8 mouse cellular contexts compared by ENCODE assay signal in the genomic region with DNA sequence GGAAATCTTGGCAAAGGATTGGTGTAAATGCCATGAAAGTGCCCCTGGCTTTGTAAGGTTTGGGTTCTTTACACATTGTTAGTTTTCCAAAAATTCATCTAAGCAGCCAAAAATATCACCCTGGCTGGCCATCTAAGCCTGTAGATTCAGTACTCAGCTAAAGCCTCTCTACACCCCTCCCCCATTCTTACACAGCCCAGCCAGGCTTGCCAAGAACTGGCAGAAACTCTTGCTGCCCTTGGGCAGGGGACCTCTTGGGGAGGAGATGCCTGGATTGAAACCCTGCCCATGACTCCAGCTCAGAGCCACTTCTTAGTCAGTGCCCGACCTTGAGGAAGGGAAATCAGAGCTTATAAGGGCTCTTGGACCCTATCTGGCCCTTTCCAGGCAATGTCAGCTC.
DNase-seq lines count a peak whose midpoint lies in the region; ATAC-seq lines count a peak whose summit lies in the region.
"Had no signal": no experiment of that assay in that cellular context is flagged by ENCODE, and none has a peak within 500 bp of the region (broad histone marks: within the 10 kb centered on the region; RNA-seq: fewer than 3 reads in every experiment).

No protein-coding gene starts in this region.

- peak; percentile 25 for DNase-seq in kidney, adult 18-20 months
- DNase-seq in ovary, postnatal 36 days (ENCODE audit: low spot score), result peak; percentile 48
- no peak for DNase-seq in ovary, postnatal 10 days (ENCODE audit: low spot score)
- DNase-seq in spleen, adult 18-20 months, result no peak
- no peak for DNase-seq in layer of hippocampus, adult 18-20 months (ENCODE audit: low spot score in 2 of 2)

- H3K4me1 ChIP-seq in kidney, embryonic 15.5 days, result no peaks in the 10 kb centered on the region
- peaks cover 19% of the 10 kb centered on the region for H3K4me1 ChIP-seq in brown adipose tissue, adult 24 weeks (ENCODE audit: control insufficient read depth, insufficient read depth, insufficient read length, low read length)

- H3K9ac ChIP-seq in kidney, embryonic 15.5 days, result no peak overlapping the region

- 0 out of 2 replicates have a peak, but pooled peaks cover 4% of the 10 kb centered on the region for H3K36me3 ChIP-seq in kidney, embryonic 15.5 days

- H3K27me3 ChIP-seq in kidney, embryonic 15.5 days, result 0 out of 2 replicates have a peak, but pooled peaks cover under 1% of the 10 kb centered on the region

- H3K27ac ChIP-seq in kidney, embryonic 15.5 days, result no peak overlapping the region
- H3K27ac ChIP-seq in brown adipose tissue, adult 24 weeks (replicated peaks; ENCODE audit: low read depth, low read length), result peak overlapping the region; percentile 53
- H3K27ac ChIP-seq: macrophage had no signal

- no peaks in the 10 kb centered on the region for H3K9me3 ChIP-seq in kidney, embryonic 15.5 days (replicated peaks)

- 53% methylated on average over 1 of the region's 1 CpGs for WGBS in kidney, embryonic 15.5 days

- no peak for ATAC-seq in kidney, embryonic 15.5 days (replicated peaks; ENCODE audit: low FRiP score)

- H3K4me2 ChIP-seq in kidney, embryonic 15.5 days, result no peak overlapping the region

- no peak overlapping the region for H3K4me3 ChIP-seq in kidney, embryonic 15.5 days (replicated peaks)
- no peak overlapping the region for H3K4me3 ChIP-seq in brown adipose tissue, adult 24 weeks (ENCODE audit: insufficient read depth, low read depth, low read length)

Comparison
In these comparisons a context has a peak if more than half of its experiments do, and no peak if none do; other contexts are left out.
1. DNase-seq: peak in kidney, adult 18-20 months (single experiment) and ovary, postnatal 36 days (single experiment); none in ovary, postnatal 10 days (single experiment), spleen, adult 18-20 months (0 of 2) and layer of hippocampus, adult 18-20 months (0 of 2).